Mouse (Mus musculus): ENCODE data around the gene Atf2. TPM values are rescaled to one million over a fixed set of nuclear protein-coding genes. Genes with fewer than 3 reads are reported as not detected.

Atf2 gene
- total and polyA plus RNA-seq, 3 experiments: 15.9 to 40.9 (median 25.8) TPM

GRCm38 (mm10) chr2:73860046-73860624, 32.3 kb downstream of the Atf2 start (continued):
- TF ChIP-seq MAFK (IDR thresholded peaks at IDR 0.05; ENCODE audit: insufficient replicate concordance, low read length) (no peak), MYC (IDR thresholded peaks at IDR 0.05; ENCODE audit: low read depth, low read length) (no peak), E2F4 (IDR thresholded peaks at IDR 0.05; ENCODE audit: insufficient replicate concordance, low read depth, low read length) (no peak)

- no peak for DNase-seq (ENCODE audit: extremely low read depth)
- Histone ChIP-seq H3K9ac (ENCODE audit: insufficient read depth, low read depth) (no peak overlapping the region), H3K27ac (ENCODE audit: insufficient read depth, low read depth) (no peak overlapping the region), H3K27me3 (replicated peaks) (no peaks in the 10 kb centered on the region), H3K4me3 (replicated peaks in 1 of 3; ENCODE audit: low read depth in 2 of 3, low read length in 2 of 3, poor library complexity in 1 of 3) (no peak overlapping the region), H3K79me2 (replicated peaks; ENCODE audit: control insufficient read depth, extremely low read depth, insufficient read depth, poor library complexity, severe bottlenecking) (no peaks in the 10 kb centered on the region), H3K4me2 (ENCODE audit: insufficient read depth, low read depth, poor library complexity, severe bottlenecking) (no peak overlapping the region), H3K9me3 (replicated peaks; ENCODE audit: low read length) (no peaks in the 10 kb centered on the region), H3K36me3 (replicated peaks in 1 of 2; ENCODE audit: control insufficient read depth in 1 of 2, insufficient read depth in 1 of 2, low read length in 1 of 2) (peaks cover 0 to 9% of the 10 kb centered on the region in 2 experiments), H3K4me1 (ENCODE audit: control insufficient read depth in 1 of 2, insufficient read depth in 2 of 2) (peaks cover 0 to 8% of the 10 kb centered on the region in 2 experiments; a peak in 1 of 4 replicates)
- TF ChIP-seq ZC3H11A (IDR thresholded peaks at IDR 0.05; ENCODE audit: low read depth, low read length): no peak
- TF ChIP-seq ETS1 (conservative IDR thresholded peaks at IDR 0.05; ENCODE audit: low read depth, low read length): no peak
- no peak for TF ChIP-seq ZMIZ1 (IDR thresholded peaks at IDR 0.05; ENCODE audit: low read depth, low read length)
- no peak for TF ChIP-seq BHLHE40 (IDR thresholded peaks at IDR 0.05; ENCODE audit: low read depth, low read length)
- TF ChIP-seq POLR2AphosphoS2 (IDR thresholded peaks at IDR 0.05; ENCODE audit: low read depth, low read length): no peak
- no peak for TF ChIP-seq UBTF (IDR thresholded peaks at IDR 0.05; ENCODE audit: low read depth, low read length)
- TF ChIP-seq HCFC1 (IDR thresholded peaks at IDR 0.05; ENCODE audit: low read depth, low read length): no peak
- no peak for TF ChIP-seq ZKSCAN1 (IDR thresholded peaks at IDR 0.05; ENCODE audit: borderline replicate concordance, low read depth, low read length)
- TF ChIP-seq IRF4 (IDR thresholded peaks at IDR 0.05; ENCODE audit: low read depth, low read length): no peak
- no peak for TF ChIP-seq NELFE (IDR thresholded peaks at IDR 0.05; ENCODE audit: low read depth, low read length)
- no peak for TF ChIP-seq E2F4 (IDR thresholded peaks at IDR 0.05; ENCODE audit: insufficient replicate concordance, low read depth, low read length)
- in situ Hi-C loops (cut with MboI; ENCODE audit: low pct_ligation_motif_present, low pct_unique_long_range_greater_than_20kb, low sequenced_read_pairs): no loop called here
- dilution Hi-C loops (cut with MboI; ENCODE audit: extremely low pct_ligation_motif_present, extremely low pct_unique_long_range_greater_than_20kb, low sequenced_read_pairs): no loop called here
These were observed 35.1 kb downstream of the Atf2 start for GRCm38 (mm10) chr2:73857352-73857751.

- Histone ChIP-seq H3K27ac (ENCODE audit: insufficient read depth, low read depth) (no peak overlapping the region), H3K4me3 (replicated peaks in 1 of 3; ENCODE audit: low read depth in 2 of 3, low read length in 2 of 3, poor library complexity in 1 of 3) (peak overlapping the region in 1 of 3 experiments; percentile 17), H3K9me3 (replicated peaks; ENCODE audit: low read length) (no peaks in the 10 kb centered on the region), H3K79me2 (replicated peaks; ENCODE audit: control insufficient read depth, extremely low read depth, insufficient read depth, poor library complexity, severe bottlenecking) (no peaks in the 10 kb centered on the region), H3K36me3 (replicated peaks in 1 of 2; ENCODE audit: control insufficient read depth in 1 of 2, insufficient read depth in 1 of 2, low read length in 1 of 2) (peaks cover 0 to 6% of the 10 kb centered on the region in 2 experiments), H3K4me1 (ENCODE audit: control insufficient read depth in 1 of 2, insufficient read depth in 2 of 2) (peaks cover 0 to 8% of the 10 kb centered on the region in 2 experiments; a peak in 1 of 4 replicates), H3K4me2 (ENCODE audit: insufficient read depth, low read depth, poor library complexity, severe bottlenecking) (peak overlapping the region; percentile 29; the same call in 1 of the 2 replicates), H3K9ac (ENCODE audit: insufficient read depth, low read depth) (peak overlapping the region; percentile 33; the same call in 1 of the 2 replicates), H3K27me3 (replicated peaks) (no peaks in the 10 kb centered on the region)
- dilution Hi-C loops (cut with MboI; ENCODE audit: extremely low pct_ligation_motif_present, extremely low pct_unique_long_range_greater_than_20kb, low sequenced_read_pairs) (no loop called here), in situ Hi-C loops (cut with MboI; ENCODE audit: low pct_ligation_motif_present, low pct_unique_long_range_greater_than_20kb, low sequenced_read_pairs) (no loop called here)
- no peak for DNase-seq (ENCODE audit: extremely low read depth)
- no peak for TF ChIP-seq POLR2AphosphoS2 (IDR thresholded peaks at IDR 0.05; ENCODE audit: low read depth, low read length)
- TF ChIP-seq JUN (IDR thresholded peaks at IDR 0.05; ENCODE audit: insufficient read depth, low read depth, low read length): no peak
These were observed 36.2 kb downstream of the Atf2 start for GRCm38 (mm10) chr2:73856246-73856645.
